Comparison of ENCODE assay signal across 10 mouse cellular contexts in the genomic region with DNA sequence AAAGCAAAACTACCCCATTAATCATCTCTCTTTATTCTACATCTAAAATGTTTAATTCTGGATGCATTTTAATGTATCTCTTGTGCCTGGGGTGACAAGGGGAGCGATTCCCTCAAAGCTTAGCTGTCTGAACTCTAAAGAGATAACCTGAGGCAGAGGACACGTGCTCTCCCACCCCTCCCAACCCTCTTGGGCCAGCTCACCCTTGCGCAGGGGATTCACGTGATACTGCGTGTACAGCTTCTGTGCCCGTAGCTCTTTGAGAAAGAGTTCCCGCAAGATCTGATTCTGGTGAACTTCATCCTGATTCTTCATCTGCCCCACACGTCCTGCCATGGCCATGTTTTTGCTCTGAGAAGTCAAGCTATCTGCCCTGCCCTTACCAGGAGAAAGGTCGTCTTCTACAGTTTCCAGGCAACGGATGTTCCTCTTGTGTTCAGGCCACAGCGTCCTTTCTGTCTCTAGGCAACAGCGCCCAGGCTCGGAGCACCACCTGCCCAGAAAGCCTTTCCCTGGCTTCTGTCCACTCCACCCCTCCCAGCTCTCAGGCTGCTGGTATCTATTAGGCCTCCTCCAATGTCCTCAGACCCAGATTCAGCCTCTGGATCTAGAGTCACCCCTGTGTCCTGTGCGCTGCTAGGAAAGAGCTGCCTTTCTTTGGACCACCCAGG. TPM values are rescaled to one million over a fixed set of nuclear protein-coding genes. Genes with fewer than 3 reads are reported as not detected.
DNase-seq lines count a peak whose midpoint lies in the region; ATAC-seq and TF ChIP-seq lines count a peak whose summit lies in the region.
"Had no signal": no experiment of that assay in that cellular context is flagged by ENCODE, and none has a peak within 500 bp of the region (broad histone marks: within the 10 kb centered on the region; RNA-seq: fewer than 3 reads in every experiment).

Fam183b (minus strand) TSS at position 403 of the 671 bp plus-strand sequence.

- 0 out of 2 replicates have a peak within 1 kb of the TSS, but pooled peaks have one; percentile 4 for H3K9ac ChIP-seq in CH12.LX (ENCODE audit: insufficient read depth, low read depth)
- H3K9ac ChIP-seq in lung, postnatal 0 days (replicated peaks; ENCODE audit: low read depth): no peak within 1 kb of the TSS

- no peak for TF ChIP-seq EP300 in CH12.LX (IDR thresholded peaks at IDR 0.05; ENCODE audit: low read length)
- TF ChIP-seq EP300 in lung, postnatal 0 days (IDR thresholded peaks at IDR 0.05): no peak

- no peak; the same call in 1 of the 2 replicates for ATAC-seq in lung, postnatal 0 days

- no peaks in the 10 kb centered on the region for H3K79me2 ChIP-seq in CH12.LX (replicated peaks; ENCODE audit: control insufficient read depth, extremely low read depth, insufficient read depth, poor library complexity, severe bottlenecking)

- TF ChIP-seq CTCF in CH12.LX (conservative IDR thresholded peaks at IDR 0.05 in 1 of 2, IDR thresholded peaks at IDR 0.05 in 1 of 2; ENCODE audit: low read depth in 2 of 2, low read length in 2 of 2): no peak
- TF ChIP-seq CTCF in cortical plate, adult 2 months (IDR thresholded peaks at IDR 0.05; ENCODE audit: extremely low read depth, insufficient read depth, low read length): no peak
- no peak for TF ChIP-seq CTCF in lung, postnatal 0 days (IDR thresholded peaks at IDR 0.05)

- no peaks in the 10 kb centered on the region for H3K36me3 ChIP-seq in CH12.LX (replicated peaks in 1 of 2; ENCODE audit: control insufficient read depth in 1 of 2, insufficient read depth in 1 of 2, low read length in 1 of 2)
- no peaks in the 10 kb centered on the region for H3K36me3 ChIP-seq in lung, postnatal 0 days (ENCODE audit: insufficient read depth, low read length)

- peak within 1 kb of the TSS in 1 of 3 experiments; percentile 13 for H3K4me3 ChIP-seq in CH12.LX (replicated peaks in 1 of 3; ENCODE audit: low read depth in 2 of 3, low read length in 2 of 3, poor library complexity in 1 of 3)
- peak within 1 kb of the TSS; percentile 15 for H3K4me3 ChIP-seq in cortical plate, adult 2 months (ENCODE audit: insufficient read depth, low read length)
- H3K4me3 ChIP-seq in lung, postnatal 0 days (ENCODE audit: low read depth, low read length): no peak within 1 kb of the TSS
- H3K4me3 ChIP-seq: left cerebral cortex, adult 2 months had no signal

- peak within 1 kb of the TSS; percentile 90 for H3K4me2 ChIP-seq in CH12.LX (ENCODE audit: insufficient read depth, low read depth, poor library complexity, severe bottlenecking)
- 0 out of 2 replicates have a peak within 1 kb of the TSS, but pooled peaks have one; percentile 8 for H3K4me2 ChIP-seq in lung, postnatal 0 days (replicated peaks; ENCODE audit: low read depth, low read length)

- in situ Hi-C loops in CH12.LX (cut with MboI; ENCODE audit: low pct_ligation_motif_present, low pct_unique_long_range_greater_than_20kb, low sequenced_read_pairs): no loop called here

- no peak for TF ChIP-seq POLR2A in CH12.LX (IDR thresholded peaks at IDR 0.05; ENCODE audit: low read depth, low read length)
- TF ChIP-seq POLR2A in cortical plate, adult 2 months (IDR thresholded peaks at IDR 0.05; ENCODE audit: extremely low read depth, insufficient read depth, low read length): no peak

- peak; percentile 88 for DNase-seq in heart, adult 11 months
- DNase-seq in heart, postnatal 25 days (ENCODE audit: low spot score): no peak
- DNase-seq in CH12.LX (ENCODE audit: extremely low read depth): no peak
- peak; percentile 23 to 29 for DNase-seq in heart, postnatal 10 days
- DNase-seq in lung, postnatal 0 days (ENCODE audit: low spot score): peak; percentile 17
- DNase-seq in yolk sac, embryonic 10.5 days (ENCODE audit: low spot score): peak; percentile 27
- DNase-seq in kidney, postnatal 14 days: no peak

- 8% methylated on average over 14 of the region's 14 CpGs for WGBS in lung, postnatal 0 days

- no peaks in the 10 kb centered on the region for H3K9me3 ChIP-seq in CH12.LX (replicated peaks; ENCODE audit: low read length)
- no peaks in the 10 kb centered on the region for H3K9me3 ChIP-seq in lung, postnatal 0 days (ENCODE audit: low read length)

- intact Hi-C loops in heart, postnatal 25 days (cut with DNase I): no loop called here
- intact Hi-C loops in heart, postnatal 10 days (cut with DNase I): no loop called here

- peaks cover 22% of the 10 kb centered on the region for H3K27me3 ChIP-seq in CH12.LX (replicated peaks)
- no peaks in the 10 kb centered on the region for H3K27me3 ChIP-seq in lung, postnatal 0 days (replicated peaks; ENCODE audit: insufficient read depth, low read length)

- TF ChIP-seq RAD21 in CH12.LX (IDR thresholded peaks at IDR 0.05; ENCODE audit: low read depth, low read length): no peak

- dilution Hi-C loops in CH12.LX (cut with MboI; ENCODE audit: extremely low pct_ligation_motif_present, extremely low pct_unique_long_range_greater_than_20kb, low sequenced_read_pairs): no loop called here

- H3K4me1 ChIP-seq in CH12.LX (ENCODE audit: control insufficient read depth in 1 of 2, insufficient read depth in 2 of 2): peaks cover 0 to 4% of the 10 kb centered on the region in 2 experiments; a peak in 2 of 4 replicates
- H3K4me1 ChIP-seq in cortical plate, adult 2 months (ENCODE audit: control insufficient read depth, insufficient read depth, low read length): peaks cover 5% of the 10 kb centered on the region
- H3K4me1 ChIP-seq in lung, postnatal 0 days (ENCODE audit: insufficient read depth, low read depth, low read length): no peaks in the 10 kb centered on the region

- H3K27ac ChIP-seq in CH12.LX (ENCODE audit: insufficient read depth, low read depth): no peak within 1 kb of the TSS
- H3K27ac ChIP-seq in cortical plate, adult 2 months (ENCODE audit: insufficient read depth, low read length): no peak within 1 kb of the TSS
- H3K27ac ChIP-seq in lung, postnatal 0 days (ENCODE audit: low read length): no peak within 1 kb of the TSS
- H3K27ac ChIP-seq: left cerebral cortex, adult 2 months had no signal

TF ChIP-seq in CH12.LX, 34 proteins besides CTCF, POLR2A, EP300 and RAD21:
- TF ChIP-seq ZNF384 (IDR thresholded peaks at IDR 0.05; ENCODE audit: low read depth, low read length): no peak
- TF ChIP-seq USF2 (conservative IDR thresholded peaks at IDR 0.05; ENCODE audit: low read depth, low read length): no peak
- TF ChIP-seq TCF12 (IDR thresholded peaks at IDR 0.05; ENCODE audit: low read depth, low read length): no peak
- peak; percentile 75 for TF ChIP-seq MXI1 (IDR thresholded peaks at IDR 0.05; ENCODE audit: low read depth, low read length)
- TF ChIP-seq NELFE (IDR thresholded peaks at IDR 0.05; ENCODE audit: low read depth, low read length): no peak
- no peak for TF ChIP-seq ZC3H11A (IDR thresholded peaks at IDR 0.05; ENCODE audit: low read depth, low read length)
- TF ChIP-seq SIN3A (IDR thresholded peaks at IDR 0.05; ENCODE audit: low read length): peak; percentile 74
- TF ChIP-seq ETS1 (conservative IDR thresholded peaks at IDR 0.05; ENCODE audit: low read depth, low read length): no peak
- TF ChIP-seq JUND (conservative IDR thresholded peaks at IDR 0.05; ENCODE audit: low read depth, low read length): no peak
- no peak for TF ChIP-seq KAT2A (IDR thresholded peaks at IDR 0.05; ENCODE audit: insufficient replicate concordance, low read length)
- TF ChIP-seq PAX5 (IDR thresholded peaks at IDR 0.05; ENCODE audit: low read length): no peak
- peak; percentile 56 for TF ChIP-seq BHLHE40 (IDR thresholded peaks at IDR 0.05; ENCODE audit: low read depth, low read length)
- TF ChIP-seq UBTF (IDR thresholded peaks at IDR 0.05; ENCODE audit: low read depth, low read length): no peak
- no peak for TF ChIP-seq NRF1 (IDR thresholded peaks at IDR 0.05; ENCODE audit: low read depth, low read length)
- no peak for TF ChIP-seq HCFC1 (IDR thresholded peaks at IDR 0.05; ENCODE audit: low read depth, low read length)
TF ChIP-seq in CH12.LX: peak in this region for 3.

RNA-seq across cellular contexts. Expression of gene Fam183b, which starts in this region (rescaled TPM):
- not detected for total RNA-seq in heart, postnatal 25 days (2021)
- total RNA-seq in CH12.LX (2012; rRNA removed) (0.67 and 0.72 TPM in 2 replicates), CH12.LX (2014; rRNA removed) (not detected in 2 replicates)
- polyA plus RNA-seq in CH12.LX (2012; ENCODE audit: insufficient read length, low read depth): not detected in 2 replicates
- polyA plus RNA-seq in cortical plate, adult 2 months (2012; rRNA removed): 1.7 and 2.2 TPM in 2 replicates
- under 1 TPM in 1 of 2 experiments, not detected in 1; 0.67 TPM for total RNA-seq in heart, postnatal 10 days (2021)
- 31.4 and 36.1 TPM in 2 replicates for polyA plus RNA-seq in lung, postnatal 0 days (2015; fragmentation: Nextera tagmentation; extraction: Ambion mirVana)
- total RNA-seq: MEL had no signal

Comparison
In these comparisons a context has a peak if more than half of its experiments do, and no peak if none do; other contexts are left out.
1. RNA of gene Fam183b (polyA plus RNA-seq): 31.4 to 36.1 TPM in lung, postnatal 0 days; 1.7 to 2.2 TPM in cortical plate, adult 2 months and not detected in CH12.LX; every median in the first group is over 10 times any median in the second.
2. DNase-seq: peak in heart, adult 11 months (single experiment), lung, postnatal 0 days (single experiment) and yolk sac, embryonic 10.5 days (single experiment); none in heart, postnatal 25 days (single experiment), CH12.LX (single experiment) and kidney, postnatal 14 days (single experiment).
3. Peak in DNase-seq in heart, postnatal 10 days; RNA of the gene not detected or under 1 TPM.